Mouse (Mus musculus): ENCODE data around the gene Irf9. TPM values are rescaled to one million over a fixed set of nuclear protein-coding genes. Genes with fewer than 3 reads are reported as not detected.
A peak's percentile ranks its signal among the peaks of the same experiment; 100 is the strongest.

Irf9 gene
- polyA plus RNA-seq, 1 experiment from 2014 or later = 8.0 TPM

DNA sequence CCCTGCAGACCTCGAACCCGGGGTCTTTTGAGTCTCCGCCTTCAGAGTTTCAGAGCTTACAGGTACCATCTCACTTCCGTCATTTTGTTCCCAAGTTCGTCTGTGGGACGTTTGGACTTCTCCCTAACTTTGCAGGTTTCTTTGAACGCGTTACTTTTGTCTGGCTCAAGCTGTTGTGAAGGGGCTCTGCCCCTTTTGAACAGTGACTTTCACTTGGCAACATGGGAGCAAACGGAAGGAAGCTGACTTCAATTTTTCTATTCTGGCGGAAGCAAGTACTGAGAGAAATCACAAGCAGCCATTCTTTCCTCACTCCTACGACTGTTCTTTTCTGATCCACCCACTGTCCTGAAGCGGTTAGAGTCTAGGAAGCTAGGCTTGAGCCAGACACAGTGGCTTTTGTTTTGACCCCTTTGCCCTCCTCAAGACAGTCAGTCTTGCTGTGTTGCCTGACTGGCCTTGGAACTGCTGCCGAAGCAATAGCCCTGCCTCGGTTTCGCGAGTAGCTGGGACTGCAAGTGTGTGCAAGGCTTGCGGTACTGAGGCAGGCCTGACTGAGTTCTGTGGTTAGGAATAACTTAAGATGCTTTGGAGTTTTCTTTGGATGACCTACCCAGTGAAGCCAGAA is 41.0 kb downstream of the Irf9 start:
- H3K27ac ChIP-seq = no peak overlapping the region
- peaks cover 12% of the 10 kb centered on the region for H3K36me3 ChIP-seq (replicated peaks; ENCODE audit: control insufficient read depth, insufficient read depth)
- ATAC-seq (ENCODE audit: low FRiP score) (no peak), DNase-seq (ENCODE audit: low spot score) (no peak)
- WGBS = 34% methylated on average over 17 of the region's 17 CpGs
- H3K9ac ChIP-seq = peak overlapping the region; percentile 84
- no peaks in the 10 kb centered on the region for H3K27me3 ChIP-seq (ENCODE audit: control insufficient read depth, insufficient read depth, low read length)
- H3K4me3 ChIP-seq (replicated peaks; ENCODE audit: low read length) = peak overlapping the region; percentile 85
- H3K4me1 ChIP-seq (replicated peaks; ENCODE audit: control insufficient read depth, insufficient read depth, low read length) = peaks cover 21% of the 10 kb centered on the region
- peak overlapping the region; percentile 80 for H3K4me2 ChIP-seq (replicated peaks)
- no peaks in the 10 kb centered on the region for H3K9me3 ChIP-seq (ENCODE audit: control insufficient read depth, low read length)

DNA sequence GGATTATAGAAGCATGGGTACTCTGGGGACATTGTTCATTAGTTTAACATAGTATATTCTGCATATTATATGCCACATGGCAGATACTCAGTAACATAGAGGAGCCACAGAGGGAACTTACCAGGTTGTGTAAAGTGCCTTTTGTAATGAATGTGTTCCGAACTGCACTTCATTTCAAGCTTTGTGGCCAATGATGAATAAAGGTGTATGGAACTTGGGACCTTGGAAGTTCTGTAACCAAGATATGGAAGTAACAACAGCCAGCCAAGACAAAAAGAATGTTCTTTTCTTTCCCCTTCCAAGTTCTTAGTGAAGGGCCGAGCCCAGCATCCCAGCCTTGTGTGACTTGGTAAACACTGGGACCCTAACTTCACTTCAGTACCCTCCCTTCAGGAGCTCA is 46.5 kb downstream of the Irf9 start, which contains the start of gene Tssk4:
Gene Tssk4, plus strand, starts transcription at position 301 of the 400 bp plus-strand sequence.
- no peaks in the 10 kb centered on the region; the same call in 1 of the 2 replicates for H3K36me3 ChIP-seq (replicated peaks; ENCODE audit: control insufficient read depth, insufficient read depth)
- H3K4me2 ChIP-seq (replicated peaks) = no peak within 1 kb of the TSS
- no peak within 1 kb of the TSS for H3K9ac ChIP-seq
- ATAC-seq (ENCODE audit: low FRiP score) (no peak), DNase-seq (ENCODE audit: low spot score) (no peak)
- no peaks in the 10 kb centered on the region for H3K27me3 ChIP-seq (ENCODE audit: control insufficient read depth, insufficient read depth, low read length)
- H3K9me3 ChIP-seq (ENCODE audit: control insufficient read depth, low read length) = no peaks in the 10 kb centered on the region
- H3K4me3 ChIP-seq (replicated peaks; ENCODE audit: low read length) = no peak within 1 kb of the TSS
- peaks cover 3% of the 10 kb centered on the region; the same call in 1 of the 2 replicates for H3K4me1 ChIP-seq (replicated peaks; ENCODE audit: control insufficient read depth, insufficient read depth, low read length)
- no peak within 1 kb of the TSS for H3K27ac ChIP-seq
- WGBS = 95% methylated on average over 2 of the region's 2 CpGs

DNA sequence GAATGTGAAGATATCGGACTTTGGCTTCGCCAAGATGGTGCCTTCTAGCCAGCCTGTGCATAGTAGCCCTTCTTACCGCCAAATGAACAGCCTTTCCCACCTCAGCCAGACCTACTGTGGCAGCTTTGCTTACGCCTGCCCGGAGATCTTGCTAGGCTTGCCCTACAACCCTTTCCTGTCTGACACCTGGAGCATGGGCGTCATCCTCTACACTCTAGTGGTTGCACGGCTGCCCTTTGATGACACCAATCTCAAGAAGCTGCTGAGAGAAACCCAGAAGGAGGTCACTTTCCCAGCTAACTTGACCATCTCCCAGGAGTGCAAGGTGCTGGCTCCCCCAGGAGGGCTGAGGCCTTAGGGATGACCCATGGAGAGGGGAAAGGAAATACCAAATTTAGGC is 48.2 kb downstream of the Irf9 start:
- no peaks in the 10 kb centered on the region; the same call in 1 of the 2 replicates for H3K36me3 ChIP-seq (replicated peaks; ENCODE audit: control insufficient read depth, insufficient read depth)
- no peak overlapping the region for H3K9ac ChIP-seq
- DNase-seq (ENCODE audit: low spot score) = no peak
- no peaks in the 10 kb centered on the region for H3K4me1 ChIP-seq (replicated peaks; ENCODE audit: control insufficient read depth, insufficient read depth, low read length)
- ATAC-seq (ENCODE audit: low FRiP score) = no peak
- H3K4me2 ChIP-seq (replicated peaks) = no peak overlapping the region
- no peaks in the 10 kb centered on the region for H3K9me3 ChIP-seq (ENCODE audit: control insufficient read depth, low read length)
- no peak overlapping the region for H3K27ac ChIP-seq
- WGBS = 90% methylated on average over 7 of the region's 7 CpGs
- no peak overlapping the region for H3K4me3 ChIP-seq (replicated peaks; ENCODE audit: low read length)
- H3K27me3 ChIP-seq (ENCODE audit: control insufficient read depth, insufficient read depth, low read length) = no peaks in the 10 kb centered on the region

DNA sequence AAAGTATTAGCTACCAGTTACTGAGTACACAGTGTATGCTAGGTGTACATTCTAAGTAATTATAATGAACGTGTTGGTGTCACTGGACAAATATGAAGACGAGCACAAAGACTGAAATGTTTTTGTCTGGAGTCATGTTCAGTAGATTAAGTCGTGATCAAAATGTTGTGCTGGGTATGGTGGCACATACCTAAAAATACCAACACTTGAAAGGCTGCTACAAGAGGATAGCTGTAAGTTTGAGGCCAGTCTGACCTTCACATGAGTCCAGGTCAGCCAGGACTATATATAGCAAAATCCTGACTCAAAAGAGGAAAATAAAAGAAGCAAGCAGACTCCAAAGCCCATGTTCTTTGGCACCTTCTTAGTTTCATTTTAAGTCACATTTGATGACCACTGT is 53.6 kb downstream of the Irf9 start:
- Histone ChIP-seq H3K27me3 (ENCODE audit: control insufficient read depth, insufficient read depth, low read length) (no peaks in the 10 kb centered on the region), H3K36me3 (replicated peaks; ENCODE audit: control insufficient read depth, insufficient read depth) (peaks cover 25% of the 10 kb centered on the region), H3K4me1 (replicated peaks; ENCODE audit: control insufficient read depth, insufficient read depth, low read length) (peaks cover 12% of the 10 kb centered on the region; the same call in 1 of the 2 replicates), H3K9me3 (ENCODE audit: control insufficient read depth, low read length) (no peaks in the 10 kb centered on the region), H3K4me2 (replicated peaks) (no peak overlapping the region), H3K27ac (no peak overlapping the region), H3K9ac (no peak overlapping the region), H3K4me3 (replicated peaks; ENCODE audit: low read length) (no peak overlapping the region)
- ATAC-seq (ENCODE audit: low FRiP score) (no peak), DNase-seq (ENCODE audit: low spot score) (no peak)
- WGBS = 92% methylated on average over 3 of the region's 3 CpGs

DNA sequence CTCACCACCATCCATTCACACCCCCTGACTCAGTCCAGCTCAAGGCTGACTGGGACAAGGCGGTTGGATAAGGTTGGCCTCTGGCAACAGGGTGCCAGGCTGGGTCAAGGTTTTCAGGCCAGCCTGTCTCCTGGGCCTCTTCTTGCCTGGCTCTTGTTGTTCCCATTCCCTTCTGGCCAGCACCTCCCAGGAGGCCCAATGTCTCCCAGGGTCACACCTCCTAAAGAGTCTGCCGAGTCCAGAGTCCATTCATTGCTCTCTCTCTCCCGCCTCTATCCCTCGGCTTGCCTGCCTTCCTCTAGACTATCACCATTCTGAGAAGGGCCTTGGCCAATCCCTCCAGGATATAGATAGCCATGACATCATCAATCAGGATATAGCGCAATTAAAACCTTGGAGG is 54.6 kb downstream of the Irf9 start:
- ATAC-seq (ENCODE audit: low FRiP score) = no peak

More for the DNA sequence above, 54.6 kb downstream of the Irf9 start:
- H3K9me3 ChIP-seq (ENCODE audit: control insufficient read depth, low read length) = no peaks in the 10 kb centered on the region
- no peak for DNase-seq (ENCODE audit: low spot score)
- no peak overlapping the region for H3K27ac ChIP-seq
- H3K4me3 ChIP-seq (replicated peaks; ENCODE audit: low read length) = no peak overlapping the region
- H3K27me3 ChIP-seq (ENCODE audit: control insufficient read depth, insufficient read depth, low read length) = no peaks in the 10 kb centered on the region
- H3K4me1 ChIP-seq (replicated peaks; ENCODE audit: control insufficient read depth, insufficient read depth, low read length) = peaks cover 12% of the 10 kb centered on the region; the same call in 1 of the 2 replicates
- H3K36me3 ChIP-seq (replicated peaks; ENCODE audit: control insufficient read depth, insufficient read depth) = peaks cover 34% of the 10 kb centered on the region
- no peak overlapping the region for H3K9ac ChIP-seq
- H3K4me2 ChIP-seq (replicated peaks) = no peak overlapping the region
- 95% methylated on average over 5 of the region's 5 CpGs for WGBS

Other genes with a start within 250 kb of the Irf9 start
- gene Dhrs4, start 124.8 kb upstream of the Irf9 start, polyA plus RNA-seq (2014; fragmentation: Nextera tagmentation; extraction: Ambion mirVana) = 12.4 and 14.1 TPM in 2 replicates
- gene Carmil3, start 112.9 kb upstream of the Irf9 start, polyA plus RNA-seq (2014; fragmentation: Nextera tagmentation; extraction: Ambion mirVana) = 30.0 and 31.1 TPM in 2 replicates
- gene Cpne6, start 93.1 kb upstream of the Irf9 start, polyA plus RNA-seq (2014; fragmentation: Nextera tagmentation; extraction: Ambion mirVana) = 3.2 and 4.2 TPM in 2 replicates
- 0.10 and 0.17 TPM in 2 replicates for gene Nrl, start 78.6 kb upstream of the Irf9 start, polyA plus RNA-seq (2014; fragmentation: Nextera tagmentation; extraction: Ambion mirVana)
- 17.5 and 19.2 TPM in 2 replicates for gene Pck2, start 63.3 kb upstream of the Irf9 start, polyA plus RNA-seq (2014; fragmentation: Nextera tagmentation; extraction: Ambion mirVana)
- gene Dcaf11, start 43.6 kb upstream of the Irf9 start, polyA plus RNA-seq (2014; fragmentation: Nextera tagmentation; extraction: Ambion mirVana) = 107 and 112 TPM in 2 replicates
- gene A730061H03Rik, start 43.2 kb upstream of the Irf9 start, polyA plus RNA-seq (2014; fragmentation: Nextera tagmentation; extraction: Ambion mirVana) = 1.4 TPM in 1 of 2 replicates, not detected in the other
- gene Fitm1, start 28.0 kb upstream of the Irf9 start, polyA plus RNA-seq (2014; fragmentation: Nextera tagmentation; extraction: Ambion mirVana) = 0.27 TPM in 1 of 2 replicates, not detected in the other
- 192 and 207 TPM in 2 replicates for gene Psme1, start 25.4 kb upstream of the Irf9 start, polyA plus RNA-seq (2014; fragmentation: Nextera tagmentation; extraction: Ambion mirVana)
- 37.2 and 39.2 TPM in 2 replicates for gene Emc9, start 18.3 kb upstream of the Irf9 start, polyA plus RNA-seq (2014; fragmentation: Nextera tagmentation; extraction: Ambion mirVana)
- gene Psme2, start 12.5 kb upstream of the Irf9 start, polyA plus RNA-seq (2014; fragmentation: Nextera tagmentation; extraction: Ambion mirVana) = 152 and 179 TPM in 2 replicates
- 12.5 and 20.4 TPM in 2 replicates for gene Rnf31, start 11.9 kb upstream of the Irf9 start, polyA plus RNA-seq (2014; fragmentation: Nextera tagmentation; extraction: Ambion mirVana)
- 8.6 and 9.0 TPM in 2 replicates for gene Rec8, start 14.5 kb downstream of the Irf9 start, polyA plus RNA-seq (2014; fragmentation: Nextera tagmentation; extraction: Ambion mirVana)
- 110 and 114 TPM in 2 replicates for gene Ipo4, start 32.4 kb downstream of the Irf9 start, polyA plus RNA-seq (2014; fragmentation: Nextera tagmentation; extraction: Ambion mirVana)
- 1.5 and 2.8 TPM in 2 replicates for gene Gm49378, start 34.3 kb downstream of the Irf9 start, polyA plus RNA-seq (2014; fragmentation: Nextera tagmentation; extraction: Ambion mirVana)
- gene Tm9sf1, start 40.2 kb downstream of the Irf9 start, polyA plus RNA-seq (2014; fragmentation: Nextera tagmentation; extraction: Ambion mirVana) = 58.9 and 68.0 TPM in 2 replicates
- 0.31 and 0.33 TPM in 2 replicates for gene Tssk4, start 46.6 kb downstream of the Irf9 start, polyA plus RNA-seq (2014; fragmentation: Nextera tagmentation; extraction: Ambion mirVana)
- gene Mdp1, start 56.9 kb downstream of the Irf9 start, polyA plus RNA-seq (2014; fragmentation: Nextera tagmentation; extraction: Ambion mirVana) = 70.4 and 71.0 TPM in 2 replicates
- 35.8 and 40.8 TPM in 2 replicates for gene Gmpr2, start 68.4 kb downstream of the Irf9 start, polyA plus RNA-seq (2014; fragmentation: Nextera tagmentation; extraction: Ambion mirVana)
- gene Nedd8, start 68.6 kb downstream of the Irf9 start, polyA plus RNA-seq (2014; fragmentation: Nextera tagmentation; extraction: Ambion mirVana) = 544 and 612 TPM in 2 replicates
- gene Tinf2, start 78.2 kb downstream of the Irf9 start, polyA plus RNA-seq (2014; fragmentation: Nextera tagmentation; extraction: Ambion mirVana) = 24.3 and 25.1 TPM in 2 replicates
- gene Tgm1, start 110.4 kb downstream of the Irf9 start, polyA plus RNA-seq (2014; fragmentation: Nextera tagmentation; extraction: Ambion mirVana) = 0.14 and 0.25 TPM in 2 replicates
- gene Rabggta, start 118.7 kb downstream of the Irf9 start, polyA plus RNA-seq (2014; fragmentation: Nextera tagmentation; extraction: Ambion mirVana) = 46.2 and 48.8 TPM in 2 replicates
- 70.8 and 72.3 TPM in 2 replicates for gene Dhrs1, start 142.1 kb downstream of the Irf9 start, polyA plus RNA-seq (2014; fragmentation: Nextera tagmentation; extraction: Ambion mirVana)
- gene Nop9, start 142.1 kb downstream of the Irf9 start, polyA plus RNA-seq (2014; fragmentation: Nextera tagmentation; extraction: Ambion mirVana) = 31.4 and 33.0 TPM in 2 replicates
- gene Cideb, start 154.9 kb downstream of the Irf9 start, polyA plus RNA-seq (2014; fragmentation: Nextera tagmentation; extraction: Ambion mirVana) = not detected in 2 replicates
- gene Ltb4r2, start 157.9 kb downstream of the Irf9 start, polyA plus RNA-seq (2014; fragmentation: Nextera tagmentation; extraction: Ambion mirVana) = 0.36 and 0.70 TPM in 2 replicates
- 0.20 TPM in 1 of 2 replicates, not detected in the other for gene Ltb4r1, start 162.4 kb downstream of the Irf9 start, polyA plus RNA-seq (2014; fragmentation: Nextera tagmentation; extraction: Ambion mirVana)
- 5.0 and 5.8 TPM in 2 replicates for gene Adcy4, start 180.5 kb downstream of the Irf9 start, polyA plus RNA-seq (2014; fragmentation: Nextera tagmentation; extraction: Ambion mirVana)
- gene Ripk3, start 185.3 kb downstream of the Irf9 start, polyA plus RNA-seq (2014; fragmentation: Nextera tagmentation; extraction: Ambion mirVana) = 1.8 and 2.9 TPM in 2 replicates
- gene Nfatc4, start 219.6 kb downstream of the Irf9 start, polyA plus RNA-seq (2014; fragmentation: Nextera tagmentation; extraction: Ambion mirVana) = 9.4 and 10.1 TPM in 2 replicates